Mouse (Mus musculus) stomach, postnatal 0 days (tissue): Measurements from ENCODE around the gene Hoxb4.

Experiments used
- CTCF ChIP-seq: IDR thresholded peaks from 2 replicates; pipeline ENCODE4 v1.5.1; 2016; ENCODE audit warnings: antibody characterized with exemption, low read depth, mild to moderate bottlenecking, moderate library complexity
- EP300 ChIP-seq: optimal IDR thresholded peaks from 2 replicates; pipeline ENCODE3; 2016; ENCODE audit warnings: antibody characterized with exemption

DNA sequence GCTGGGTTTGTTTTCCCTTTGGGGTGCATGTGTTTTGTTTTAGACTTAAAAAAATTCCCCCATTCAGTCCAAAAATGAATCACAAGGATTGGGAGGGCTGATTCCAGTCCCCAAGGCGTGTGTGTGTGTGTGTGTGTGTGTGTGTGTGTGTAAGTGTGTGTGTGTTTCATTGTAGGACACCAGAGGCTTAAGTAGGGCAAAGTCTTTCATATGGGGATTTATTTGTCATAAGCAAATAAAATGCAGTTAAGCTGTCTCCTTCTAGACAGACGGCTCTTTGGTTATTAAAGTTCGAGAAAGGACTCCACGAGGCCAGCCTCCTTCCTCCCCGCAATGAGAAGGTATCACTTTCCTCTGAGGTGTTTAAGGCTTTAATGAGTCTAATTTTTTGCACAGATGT, 3.8 kb downstream of the Hoxb4 start:
- TF ChIP-seq CTCF (no peak), EP300 (no peak)
